Mouse (Mus musculus): ENCODE measurements around the gene Slc15a1. TPM values are rescaled to one million over a fixed set of nuclear protein-coding genes. Genes with fewer than 3 reads are reported as not detected.
A peak's percentile ranks its signal among the peaks of the same experiment; 100 is the strongest.

Slc15a1 gene
- polyA plus RNA-seq, 2 experiments, result 0.05 to 0.14 TPM

GRCm38 (mm10) chr14:121429854-121430535 is 75.1 kb downstream of the Slc15a1 start:
- no peaks in the 10 kb centered on the region for H3K4me1 ChIP-seq (ENCODE audit: control insufficient read depth, insufficient read depth, low read length)
- H3K36me3 ChIP-seq (ENCODE audit: control insufficient read depth, insufficient read depth, low read length), result no peaks in the 10 kb centered on the region
- DNase-seq (ENCODE audit: low spot score) (no peak), ATAC-seq (ENCODE audit: low FRiP score, low read depth) (no peak)
- no peaks in the 10 kb centered on the region for H3K27me3 ChIP-seq (ENCODE audit: control insufficient read depth, insufficient read depth, low read length)
- no peak for TF ChIP-seq POLR2A (IDR thresholded peaks at IDR 0.05; ENCODE audit: borderline replicate concordance, extremely low read depth, insufficient read depth, insufficient read length)
- H3K9ac ChIP-seq (ENCODE audit: low read depth, low read length, severe bottlenecking), result no peak overlapping the region
- no peaks in the 10 kb centered on the region for H3K9me3 ChIP-seq (ENCODE audit: control insufficient read depth, low read length)
- H3K4me3 ChIP-seq (replicated peaks; ENCODE audit: low read length), result no peak overlapping the region
- H3K4me2 ChIP-seq (replicated peaks; ENCODE audit: low read depth, low read length, severe bottlenecking), result no peak overlapping the region
- no peak overlapping the region for H3K27ac ChIP-seq (replicated peaks; ENCODE audit: low read depth, low read length)
- WGBS, result 85% methylated on average over 17 of the region's 17 CpGs

- Histone ChIP-seq H3K27me3 (ENCODE audit: control insufficient read depth, insufficient read depth, low read length) (no peaks in the 10 kb centered on the region), H3K4me3 (replicated peaks; ENCODE audit: low read length) (no peak overlapping the region), H3K27ac (replicated peaks; ENCODE audit: low read depth, low read length) (no peak overlapping the region), H3K9ac (ENCODE audit: low read depth, low read length, severe bottlenecking) (no peak overlapping the region), H3K4me2 (replicated peaks; ENCODE audit: low read depth, low read length, severe bottlenecking) (no peak overlapping the region), H3K4me1 (ENCODE audit: control insufficient read depth, insufficient read depth, low read length) (no peaks in the 10 kb centered on the region), H3K36me3 (ENCODE audit: control insufficient read depth, insufficient read depth, low read length) (no peaks in the 10 kb centered on the region), H3K9me3 (ENCODE audit: control insufficient read depth, low read length) (no peaks in the 10 kb centered on the region)
- ATAC-seq (ENCODE audit: low FRiP score, low read depth) (no peak), DNase-seq (ENCODE audit: low spot score) (no peak)
- 87% methylated on average over 4 of the region's 4 CpGs for WGBS
- TF ChIP-seq POLR2A (IDR thresholded peaks at IDR 0.05; ENCODE audit: borderline replicate concordance, extremely low read depth, insufficient read depth, insufficient read length), result no peak
Observed at GRCm38 (mm10) chr14:121428148-121428547, 76.9 kb downstream of the Slc15a1 start.

- ATAC-seq (ENCODE audit: low FRiP score, low read depth) (no peak), DNase-seq (ENCODE audit: low spot score) (no peak)
- no peak for TF ChIP-seq POLR2A (IDR thresholded peaks at IDR 0.05; ENCODE audit: borderline replicate concordance, extremely low read depth, insufficient read depth, insufficient read length)
- Histone ChIP-seq H3K4me1 (ENCODE audit: control insufficient read depth, insufficient read depth, low read length) (no peaks in the 10 kb centered on the region), H3K36me3 (ENCODE audit: control insufficient read depth, insufficient read depth, low read length) (no peaks in the 10 kb centered on the region), H3K4me3 (replicated peaks; ENCODE audit: low read length) (no peak overlapping the region), H3K27ac (replicated peaks; ENCODE audit: low read depth, low read length) (no peak overlapping the region), H3K9ac (ENCODE audit: low read depth, low read length, severe bottlenecking) (no peak overlapping the region), H3K9me3 (ENCODE audit: control insufficient read depth, low read length) (no peaks in the 10 kb centered on the region), H3K27me3 (ENCODE audit: control insufficient read depth, insufficient read depth, low read length) (no peaks in the 10 kb centered on the region), H3K4me2 (replicated peaks; ENCODE audit: low read depth, low read length, severe bottlenecking) (no peak overlapping the region)
Observed at GRCm38 (mm10) chr14:121426743-121427142, 78.3 kb downstream of the Slc15a1 start.

- 79% methylated on average over 7 of the region's 7 CpGs for WGBS
- no peak overlapping the region for H3K27ac ChIP-seq (replicated peaks; ENCODE audit: low read depth, low read length)
- DNase-seq (ENCODE audit: low spot score) (no peak), ATAC-seq (ENCODE audit: low FRiP score, low read depth) (no peak)
- H3K4me3 ChIP-seq (replicated peaks; ENCODE audit: low read length), result no peak overlapping the region
- no peaks in the 10 kb centered on the region for H3K27me3 ChIP-seq (ENCODE audit: control insufficient read depth, insufficient read depth, low read length)
- no peaks in the 10 kb centered on the region for H3K4me1 ChIP-seq (ENCODE audit: control insufficient read depth, insufficient read depth, low read length)
- no peaks in the 10 kb centered on the region for H3K36me3 ChIP-seq (ENCODE audit: control insufficient read depth, insufficient read depth, low read length)
- no peak overlapping the region for H3K9ac ChIP-seq (ENCODE audit: low read depth, low read length, severe bottlenecking)
- H3K9me3 ChIP-seq (ENCODE audit: control insufficient read depth, low read length), result no peaks in the 10 kb centered on the region
- TF ChIP-seq POLR2A (IDR thresholded peaks at IDR 0.05; ENCODE audit: borderline replicate concordance, extremely low read depth, insufficient read depth, insufficient read length), result no peak
- H3K4me2 ChIP-seq (replicated peaks; ENCODE audit: low read depth, low read length, severe bottlenecking), result no peak overlapping the region
Observed at GRCm38 (mm10) chr14:121425004-121425793, 79.9 kb downstream of the Slc15a1 start.

GRCm38 (mm10) chr14:121423341-121423751 is 81.7 kb downstream of the Slc15a1 start:
- Histone ChIP-seq H3K36me3 (ENCODE audit: control insufficient read depth, insufficient read depth, low read length) (no peaks in the 10 kb centered on the region), H3K4me2 (replicated peaks; ENCODE audit: low read depth, low read length, severe bottlenecking) (no peak overlapping the region), H3K27ac (replicated peaks; ENCODE audit: low read depth, low read length) (no peak overlapping the region), H3K4me3 (replicated peaks; ENCODE audit: low read length) (no peak overlapping the region), H3K9ac (ENCODE audit: low read depth, low read length, severe bottlenecking) (no peak overlapping the region), H3K27me3 (ENCODE audit: control insufficient read depth, insufficient read depth, low read length) (no peaks in the 10 kb centered on the region), H3K9me3 (ENCODE audit: control insufficient read depth, low read length) (no peaks in the 10 kb centered on the region), H3K4me1 (ENCODE audit: control insufficient read depth, insufficient read depth, low read length) (no peaks in the 10 kb centered on the region)
- 54% methylated on average over 7 of the region's 7 CpGs for WGBS
- peak; percentile 33 for DNase-seq (ENCODE audit: low spot score)
- TF ChIP-seq POLR2A (IDR thresholded peaks at IDR 0.05; ENCODE audit: borderline replicate concordance, extremely low read depth, insufficient read depth, insufficient read length), result no peak
- no peak for ATAC-seq (ENCODE audit: low FRiP score, low read depth)

Measured in limb, embryonic 14.5 days (tissue).